Mouse (Mus musculus) lung, postnatal 0 days (tissue): ENCODE results near the gene Ciz1.

Experiments
- CTCF ChIP-seq: IDR thresholded peaks from 2 replicates; pipeline ENCODE4 v1.5.1; 2016; ENCODE audit warnings: antibody characterized with exemption, mild to moderate bottlenecking
- EP300 ChIP-seq: IDR thresholded peaks from 2 replicates; pipeline ENCODE4 v1.6.1; 2016; ENCODE audit warnings: antibody characterized with exemption, mild to moderate bottlenecking, control low read depth

DNA sequence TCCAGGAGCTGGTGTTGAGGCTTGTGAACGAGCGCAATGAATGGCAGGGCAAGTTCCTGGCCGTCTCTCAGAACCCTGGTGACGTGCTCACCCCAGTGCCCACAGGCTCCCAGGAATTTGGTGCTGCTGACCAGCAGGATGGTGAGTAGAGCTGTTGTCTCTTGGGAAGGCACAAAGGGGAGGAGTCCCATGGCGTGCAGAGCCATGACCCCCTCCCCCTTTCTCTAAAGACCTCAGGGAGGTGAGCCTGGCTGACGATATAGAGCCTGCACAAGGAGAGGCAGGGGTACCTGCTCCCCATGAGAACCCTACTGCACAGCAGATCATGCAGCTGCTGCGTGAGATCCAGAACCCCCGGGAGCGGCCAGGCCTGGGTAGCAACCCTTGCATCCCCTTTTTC lies 46.0 kb upstream of the Ciz1 start:
- TF ChIP-seq CTCF (no peak), EP300 (no peak)
